In genomic region chr2:178992334-178993116, GRCm38 (mm10) we compare ENCODE assay signal across 16 mouse cellular contexts.
DNase-seq lines count a peak whose midpoint lies in the region; ATAC-seq lines count a peak whose summit lies in the region.
"Had no signal": no experiment of that assay in that cellular context is flagged by ENCODE, and none has a peak within 500 bp of the region (broad histone marks: within the 10 kb centered on the region; RNA-seq: fewer than 3 reads in every experiment).

No protein-coding gene starts in this region.

- no peak overlapping the region for H3K4me3 ChIP-seq in forebrain, embryonic 13.5 days
- no peak overlapping the region for H3K4me3 ChIP-seq in limb, embryonic 13.5 days
- H3K4me3 ChIP-seq: embryonic facial prominence, embryonic 13.5 days; heart, embryonic 15.5 days; liver, embryonic 12.5 days; lung, embryonic 15.5 days had no signal

- peak; percentile 78; the same call in 1 of the 2 replicates for ATAC-seq in forebrain, embryonic 13.5 days
- no peak for ATAC-seq in limb, embryonic 13.5 days (ENCODE audit: low FRiP score, low read depth)
- ATAC-seq: liver, embryonic 12.5 days had no signal

- H3K9ac ChIP-seq in forebrain, embryonic 13.5 days: no peak overlapping the region
- no peak overlapping the region for H3K9ac ChIP-seq in limb, embryonic 13.5 days
- H3K9ac ChIP-seq: embryonic facial prominence, embryonic 13.5 days; heart, embryonic 15.5 days; liver, embryonic 12.5 days; lung, embryonic 15.5 days had no signal

- H3K27ac ChIP-seq in forebrain, embryonic 13.5 days: no peak overlapping the region
- H3K27ac ChIP-seq in limb, embryonic 13.5 days: peak overlapping the region; percentile 15; the same call in 1 of the 2 replicates
- H3K27ac ChIP-seq: embryonic facial prominence, embryonic 13.5 days; heart, embryonic 15.5 days; liver, embryonic 12.5 days; lung, embryonic 15.5 days had no signal

- DNase-seq in testis, postnatal 14 days (ENCODE audit: low spot score): peak; percentile 27
- DNase-seq in testis, postnatal 10 days (ENCODE audit: low spot score): no peak
- no peak for DNase-seq in urinary bladder, postnatal 36 days (ENCODE audit: low spot score in 2 of 2)
- DNase-seq in cerebellum, adult 18-20 months: no peak
- DNase-seq in kidney, adult 11 months: no peak
- DNase-seq: adrenal gland, adult 2 months; cerebellum, adult 9-11 months; kidney, adult 8-10 months; kidney, postnatal 4 days had no signal

- 30% methylated on average over 8 of the region's 8 CpGs for WGBS in forebrain, embryonic 13.5 days
- 52% methylated on average over 8 of the region's 8 CpGs for WGBS in limb, embryonic 13.5 days

- H3K4me2 ChIP-seq in forebrain, embryonic 13.5 days: no peak overlapping the region
- H3K4me2 ChIP-seq in limb, embryonic 13.5 days (replicated peaks): no peak overlapping the region
- H3K4me2 ChIP-seq: embryonic facial prominence, embryonic 13.5 days; heart, embryonic 15.5 days; liver, embryonic 12.5 days; lung, embryonic 15.5 days had no signal

- H3K27me3 ChIP-seq in forebrain, embryonic 13.5 days: no peaks in the 10 kb centered on the region
- H3K27me3 ChIP-seq in limb, embryonic 13.5 days: no peaks in the 10 kb centered on the region
- H3K27me3 ChIP-seq: heart, embryonic 15.5 days; liver, embryonic 12.5 days; lung, embryonic 15.5 days had no signal

- no peaks in the 10 kb centered on the region for H3K9me3 ChIP-seq in forebrain, embryonic 13.5 days (replicated peaks)
- H3K9me3 ChIP-seq in limb, embryonic 13.5 days: no peaks in the 10 kb centered on the region
- H3K9me3 ChIP-seq: embryonic facial prominence, embryonic 13.5 days; heart, embryonic 15.5 days; lung, embryonic 15.5 days had no signal

- H3K36me3 ChIP-seq in forebrain, embryonic 13.5 days (ENCODE audit: poor library complexity, severe bottlenecking): no peaks in the 10 kb centered on the region
- no peaks in the 10 kb centered on the region for H3K36me3 ChIP-seq in limb, embryonic 13.5 days
- H3K36me3 ChIP-seq: embryonic facial prominence, embryonic 13.5 days; G1E; heart, embryonic 15.5 days; liver, embryonic 12.5 days; lung, embryonic 15.5 days had no signal

- peaks cover 27% of the 10 kb centered on the region for H3K4me1 ChIP-seq in forebrain, embryonic 13.5 days
- peaks cover 20% of the 10 kb centered on the region for H3K4me1 ChIP-seq in limb, embryonic 13.5 days
- H3K4me1 ChIP-seq: heart, embryonic 15.5 days; liver, embryonic 12.5 days; lung, embryonic 15.5 days had no signal
